Mouse (Mus musculus) regulatory T cell (primary cell): ENCODE measurements at regions not wholly inside any gene's neighbourhood (a gene's known extent, or its start where the extent isn't known, plus 50 kb on each side); places are given as distances from the start of the nearest gene placed in this dataset.

Source experiments
- in situ Hi-C: fragments of 300-600 bp; cut with MboI, MseI; formaldehyde crosslinking; loops from one replicate; pipeline ENCODE4 v1.15.1; 2025; ENCODE audit warnings: high pct_unique_total_duplicates

DNA sequence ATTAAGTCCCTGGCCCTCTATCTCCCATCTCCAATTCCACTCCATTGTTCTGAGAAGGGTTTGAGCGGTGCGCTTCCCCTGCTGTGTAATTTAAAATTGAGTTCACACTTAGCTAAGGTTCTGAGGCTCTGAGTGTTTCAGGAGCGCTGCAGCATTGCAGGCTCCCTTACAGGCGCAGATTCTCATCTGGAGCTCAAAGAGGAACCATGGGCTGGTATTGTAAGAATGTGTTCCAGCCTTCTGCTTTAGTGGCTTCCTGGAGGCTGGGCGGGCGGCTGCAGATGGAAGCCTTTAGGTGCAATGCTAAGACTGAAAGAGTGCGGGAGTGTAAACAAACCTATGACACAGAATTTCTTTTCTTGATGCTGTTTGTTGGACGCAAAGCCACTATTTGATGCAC, 177.8 kb downstream of the Insig2 start:
- in situ Hi-C loops, result no loop called here

DNA sequence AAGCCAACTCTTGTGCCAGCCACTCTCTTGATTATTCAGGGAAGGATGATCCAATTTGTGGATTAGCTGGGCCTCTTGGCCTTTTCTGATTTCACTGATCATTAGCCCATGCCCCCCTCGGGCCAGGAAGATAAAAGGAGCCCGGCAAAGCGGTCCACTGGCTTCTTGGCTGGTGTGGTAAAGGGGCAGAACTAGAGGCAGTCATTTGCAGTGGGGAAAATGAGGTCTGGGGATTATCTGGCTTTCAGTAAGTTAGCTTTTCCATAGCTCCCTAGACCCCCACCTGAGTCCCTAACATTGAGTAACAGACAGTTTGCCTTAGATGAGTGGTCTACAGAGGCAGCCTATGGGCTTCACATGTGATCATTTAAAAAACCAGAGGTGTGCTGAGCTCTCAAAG, 163.7 kb downstream of the Insig2 start:
- in situ Hi-C loops, result no loop called here

GRCm38 (mm10) chr1:121176541-121176940, 155.8 kb downstream of the Insig2 start:
- in situ Hi-C loops, result no loop called here

GRCm38 (mm10) chr1:121177136-121177907, 155.1 kb downstream of the Insig2 start:
- in situ Hi-C loops, result no loop called here

DNA sequence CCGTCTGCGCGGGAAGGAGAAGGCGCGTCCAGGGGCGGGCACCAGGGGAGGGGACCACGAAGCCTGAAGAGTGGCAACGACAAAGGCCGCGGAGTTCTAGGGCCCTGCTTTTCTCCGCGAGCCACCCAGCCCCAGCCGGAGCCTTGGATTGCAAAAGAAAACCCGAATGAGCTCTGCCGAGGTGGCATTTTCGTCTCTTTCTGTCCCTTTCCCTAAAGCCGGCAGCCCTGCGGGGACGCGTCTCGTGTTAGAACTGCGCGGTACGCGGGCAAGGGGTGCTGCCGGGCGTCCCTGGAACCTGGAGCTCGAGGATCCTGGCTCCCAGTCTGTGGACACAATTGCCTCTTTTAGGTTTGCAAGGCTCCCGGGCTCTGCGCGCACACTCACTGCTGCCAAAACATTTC, 154.5 kb downstream of the Insig2 start:
- in situ Hi-C loops, result no loop called here

DNA sequence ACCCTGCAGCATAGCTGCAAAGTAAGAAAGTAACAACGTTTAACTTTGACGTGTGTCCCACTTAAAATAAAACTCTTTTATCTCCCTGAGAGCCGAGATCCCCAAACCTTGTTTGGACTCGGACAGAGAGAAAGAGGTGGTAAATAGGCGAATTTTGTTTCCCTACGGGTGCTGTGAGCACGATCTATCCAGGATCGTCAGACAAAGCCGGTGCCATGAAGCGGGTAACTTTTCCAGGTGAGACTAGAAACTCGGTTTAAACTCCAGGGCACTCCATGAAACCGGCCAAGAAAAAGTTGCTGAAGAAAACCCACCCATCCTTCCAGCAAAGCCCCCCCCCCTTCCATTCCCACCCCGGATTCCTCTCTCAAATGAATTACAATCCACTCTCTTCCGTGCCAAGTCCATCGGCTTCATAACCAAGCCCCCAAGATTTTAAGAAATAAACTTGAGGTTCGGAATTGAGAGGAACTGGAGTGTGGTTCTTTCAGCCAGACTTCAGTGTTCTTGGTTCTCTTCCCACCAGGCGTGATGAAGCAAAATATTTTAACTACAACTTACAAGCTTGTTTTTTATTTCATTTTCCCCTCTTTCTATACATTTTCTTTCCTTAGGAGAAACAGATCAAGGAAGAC, 153.7 kb downstream of the Insig2 start:
- in situ Hi-C loops, result no loop called here

- in situ Hi-C loops, result loop anchor here (5.0 kb wide), 1 partner anchor 588 kb away; no protein-coding TSS in a partner anchor
Measured at GRCm38 (mm10) chr1:121180273-121181030, 151.9 kb downstream of the Insig2 start.

- in situ Hi-C loops, result no loop called here
Measured at GRCm38 (mm10) chr1:121188895-121189294, 143.5 kb downstream of the Insig2 start.

DNA sequence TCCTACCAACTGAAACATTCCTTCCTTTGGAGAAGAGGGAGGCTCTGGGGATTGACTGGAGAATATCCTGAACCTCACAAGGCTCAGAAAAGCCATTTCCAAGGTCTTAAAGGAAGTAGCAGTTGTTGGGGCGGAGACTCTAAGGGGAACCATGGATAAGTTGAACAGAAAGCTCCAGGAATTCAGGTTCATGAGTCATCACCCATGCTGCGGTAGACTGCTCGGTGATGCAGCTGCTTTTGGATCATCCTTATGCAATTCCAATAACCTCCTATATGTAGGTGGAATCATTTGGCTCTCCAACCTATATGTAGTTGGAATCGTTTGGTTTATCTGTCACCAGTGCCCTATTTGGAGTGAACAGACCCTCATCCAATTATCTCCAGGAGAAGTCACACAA, 137.6 kb downstream of the Insig2 start:
- in situ Hi-C loops, result no loop called here

DNA sequence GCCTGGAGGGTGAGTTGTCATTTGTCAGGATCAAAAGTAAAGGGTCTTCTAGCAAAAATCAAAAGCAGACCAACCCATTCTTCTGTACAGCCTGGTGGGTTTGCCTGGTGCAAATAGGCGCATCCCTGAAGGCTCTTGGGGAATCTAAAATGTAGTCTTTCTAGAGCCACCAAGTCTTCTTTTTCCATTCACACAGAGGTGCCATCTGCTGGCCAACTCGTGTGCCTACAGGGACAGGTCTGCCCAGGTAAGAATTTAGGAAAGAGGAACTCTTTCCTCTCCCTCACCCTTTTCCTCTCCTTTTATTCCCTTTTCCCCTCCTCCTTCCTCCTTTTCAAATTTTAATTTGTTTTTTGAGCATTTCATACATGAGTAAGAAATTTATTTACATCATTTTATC, 116.5 kb downstream of the Insig2 start:
- in situ Hi-C loops, result no loop called here

DNA sequence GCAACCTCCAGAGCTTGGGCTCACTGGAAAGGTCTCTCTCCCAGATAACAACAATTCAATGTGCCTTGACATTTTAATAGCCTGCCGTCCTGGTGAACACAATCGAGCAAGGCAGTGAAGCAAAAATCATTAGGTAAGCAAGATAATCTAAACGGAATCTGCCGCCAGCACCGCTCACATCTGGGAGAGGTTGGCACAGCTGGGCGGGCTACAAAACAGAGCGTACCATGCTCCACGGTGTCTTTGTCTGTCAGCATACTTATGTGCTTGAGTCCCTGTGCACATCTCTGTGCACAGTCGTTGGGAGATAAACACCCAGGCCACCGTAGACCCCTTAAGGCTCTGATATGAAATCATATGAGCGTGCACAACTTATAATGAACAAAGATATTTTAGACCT, 108.1 kb downstream of the Insig2 start:
- in situ Hi-C loops, result no loop called here

DNA sequence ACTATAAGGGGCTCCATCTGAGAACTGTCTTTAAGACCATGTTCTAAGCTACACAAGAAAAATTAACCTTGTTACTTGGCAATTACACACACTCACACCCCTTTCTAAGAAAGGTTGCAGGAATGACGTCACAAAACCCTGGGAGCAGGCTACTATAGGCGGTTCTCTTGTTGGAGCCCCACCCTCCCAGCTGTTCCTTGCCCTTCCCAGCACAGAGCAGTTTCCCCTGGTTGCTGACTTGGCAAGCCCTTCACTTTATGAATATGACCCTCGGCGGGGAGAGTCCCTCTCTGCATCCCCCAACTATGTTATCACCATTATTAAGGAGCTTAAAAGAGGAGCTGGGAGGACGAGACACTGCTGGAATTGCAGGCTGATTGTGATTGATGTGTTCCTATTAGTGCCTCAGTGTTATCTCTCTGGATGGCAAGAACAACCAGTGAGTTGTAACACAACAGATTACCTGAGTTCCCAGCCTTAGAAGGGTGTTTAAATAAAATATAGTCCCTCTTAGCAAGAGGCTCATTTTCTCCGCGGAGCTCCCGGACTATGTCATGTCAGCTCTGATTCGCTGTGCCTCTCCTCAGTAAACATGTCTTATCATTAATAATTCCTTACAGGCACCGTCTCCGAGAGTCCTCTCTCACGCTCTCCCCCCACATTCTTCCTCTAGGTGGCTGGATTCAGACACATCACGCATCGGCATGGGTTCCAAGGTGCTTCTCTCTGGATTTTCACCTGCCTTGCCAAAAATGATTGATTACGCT, 105.7 kb downstream of the Insig2 start:
- in situ Hi-C loops, result no loop called here

GRCm38 (mm10) chr1:121227233-121227594, 105.2 kb downstream of the Insig2 start:
- in situ Hi-C loops, result no loop called here

DNA sequence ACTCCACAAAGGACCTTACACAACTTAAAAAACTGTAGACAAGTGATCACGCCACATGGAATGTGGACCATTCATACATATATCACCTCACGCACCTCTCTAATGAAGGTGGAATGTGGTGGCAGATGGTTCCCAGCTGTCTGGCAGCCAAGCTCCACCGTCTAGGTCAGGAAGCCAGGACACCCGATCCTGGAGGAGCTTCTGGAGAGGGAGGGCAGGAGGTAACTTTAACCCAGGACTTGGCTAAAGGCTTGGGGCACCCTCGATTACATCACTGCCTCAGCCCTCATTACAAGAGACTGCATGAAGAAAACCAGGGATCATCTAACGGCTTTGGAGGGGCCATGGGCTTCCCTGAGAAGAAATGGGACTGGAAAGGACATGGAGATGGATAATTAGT, 88.8 kb downstream of the Insig2 start:
- in situ Hi-C loops, result loop anchor here (5.0 kb wide), 1 partner anchor 154 kb away; no protein-coding TSS in a partner anchor

DNA sequence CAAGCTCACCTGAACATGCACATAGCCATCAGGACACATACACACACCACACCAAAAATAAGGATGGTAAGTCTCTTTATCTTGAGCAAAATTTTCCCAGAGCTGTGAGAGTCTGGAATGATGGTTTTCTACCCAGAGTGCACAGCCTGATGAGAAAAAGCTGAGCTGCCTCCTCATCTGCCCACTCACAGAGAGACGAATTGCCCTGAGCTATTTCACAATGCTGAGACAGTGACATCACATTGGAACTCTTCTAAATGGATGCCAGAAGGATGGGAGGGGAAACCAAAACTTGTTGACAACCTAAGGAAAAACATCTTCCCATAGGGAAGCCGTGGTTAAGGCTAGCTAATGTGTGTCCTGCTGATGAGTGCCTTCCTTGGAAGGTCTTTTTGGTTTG, 84.8 kb downstream of the Insig2 start:
- in situ Hi-C loops, result no loop called here

DNA sequence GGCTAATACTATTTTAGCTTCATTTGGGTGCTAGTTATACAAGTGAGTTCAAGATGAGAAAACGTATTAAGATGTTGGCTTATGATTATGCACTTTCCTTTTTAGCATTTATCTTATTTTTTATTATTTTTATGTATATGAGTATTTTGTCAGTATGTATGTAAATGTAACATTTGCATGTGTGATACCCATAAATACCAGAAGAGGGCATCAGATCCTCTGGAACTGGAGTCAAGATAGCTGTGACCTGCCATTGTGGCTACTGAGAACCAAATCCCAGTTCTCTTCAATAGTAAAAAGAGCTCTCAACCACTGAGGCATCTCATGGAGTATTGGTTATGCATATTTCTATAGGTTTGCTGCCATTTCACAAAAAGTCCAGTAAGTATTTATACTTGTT, 83.3 kb downstream of the Insig2 start:
- in situ Hi-C loops, result no loop called here

DNA sequence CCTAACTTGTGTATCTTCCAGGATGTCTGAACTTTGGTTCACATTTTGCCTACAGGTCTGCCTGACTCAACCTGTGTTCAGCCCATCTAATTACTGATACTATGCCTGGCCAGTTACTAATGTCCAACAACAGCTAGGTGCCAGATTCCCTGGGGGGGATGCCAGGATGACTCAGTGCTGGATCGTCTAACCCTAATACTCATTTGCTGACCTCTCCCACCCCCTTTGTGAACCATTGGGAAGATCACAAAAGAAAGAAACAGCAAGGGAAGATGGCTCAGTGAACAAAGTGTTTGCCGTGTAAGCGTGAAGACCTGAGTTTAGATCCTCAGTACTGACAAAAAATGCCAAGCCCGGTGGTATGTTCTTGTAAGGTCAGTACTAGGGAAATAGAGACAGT, 81.7 kb downstream of the Insig2 start:
- in situ Hi-C loops, result no loop called here

- in situ Hi-C loops, result no loop called here
Measured at GRCm38 (mm10) chr1:121252056-121252455, 80.3 kb downstream of the Insig2 start.

GRCm38 (mm10) chr1:121254196-121254595, 78.2 kb downstream of the Insig2 start:
- in situ Hi-C loops, result no loop called here
